Mouse (Mus musculus) olfactory bulb, adult 2 months (tissue): ENCODE data around the gene Ccr4. TPM values are rescaled to one million over a fixed set of nuclear protein-coding genes. Genes with fewer than 3 reads are reported as not detected.

Experiments
- H3K27ac ChIP-seq: fragments of 200-500 bp; 2 replicates; pipeline ENCODE4 v1.5.1; 2012; ENCODE audit warnings: low read depth, low read length; ENCODE audit not compliant: insufficient read depth
- H3K4me1 ChIP-seq: fragments of 200-500 bp; 2 replicates; pipeline ENCODE4 v1.6.1; 2012; ENCODE audit warnings: low read length; ENCODE audit not compliant: control insufficient read depth, insufficient read depth
- H3K4me3 ChIP-seq: fragments of 200-500 bp; 2 replicates; pipeline ENCODE4 v1.5.1; 2012; ENCODE audit warnings: mild to moderate bottlenecking, low read depth, low read length, moderate library complexity; ENCODE audit not compliant: insufficient read depth
- CTCF ChIP-seq: fragments of 200-500 bp; IDR thresholded peaks from 2 replicates; pipeline ENCODE4 v1.5.1; 2012; ENCODE audit warnings: low read depth, mild to moderate bottlenecking, low read length, moderate library complexity; ENCODE audit not compliant: insufficient read depth
- POLR2A ChIP-seq: fragments of 200-500 bp; IDR thresholded peaks from 2 replicates; pipeline ENCODE4 v1.6.1; 2012; ENCODE audit warnings: mild to moderate bottlenecking, low read depth, low read length, moderate library complexity; ENCODE audit not compliant: insufficient read depth
- WGBS: fragments of 180-500 bp; shearing (Covaris S2); methylation state at CpG from one replicate; pipeline ENCODE4 v1.1.7; 2018; 5-methylcytosine and 5-hydroxymethylcytosine counted together
- polyA plus RNA-seq: library from polyadenylated mRNA; stranded (reverse); fragments of >200 nt; gene quantifications from 2 replicates; pipeline ENCODE4 v1.2.4, GENCODE M21; 2012; ENCODE audit warnings: low replicate concordance; ENCODE audit not compliant: missing spikeins, insufficient read depth, insufficient read length

The Ccr4 gene
- polyA plus RNA-seq, 1 experiment = not detected

DNA sequence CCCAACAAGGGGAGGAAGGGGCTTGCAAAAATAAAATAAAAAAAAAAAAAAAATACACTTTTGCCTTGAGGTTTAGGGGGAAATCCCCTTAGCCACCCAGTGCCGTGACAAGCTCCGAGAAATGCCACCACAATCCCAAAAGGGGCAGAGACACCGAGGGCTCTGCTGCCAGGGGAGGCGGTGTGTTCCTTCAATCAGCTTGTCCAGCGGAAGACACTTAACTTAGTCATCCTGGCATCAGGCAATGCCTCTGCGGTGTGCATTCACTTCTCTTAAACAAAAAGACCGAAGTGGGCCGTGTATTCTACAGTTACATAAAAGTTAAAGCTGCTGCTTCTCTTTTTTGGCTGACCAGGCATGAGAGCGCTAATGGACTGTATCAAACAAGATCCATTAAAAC lies 2.7 kb upstream of the Ccr4 start:
- TF ChIP-seq CTCF (no peak), POLR2A (no peak)
- H3K4me1 ChIP-seq = no peaks in the 10 kb centered on the region
- no peak overlapping the region for H3K27ac ChIP-seq
- WGBS = 76% methylated on average over 9 of the region's 9 CpGs
- H3K4me3 ChIP-seq = no peak overlapping the region

DNA sequence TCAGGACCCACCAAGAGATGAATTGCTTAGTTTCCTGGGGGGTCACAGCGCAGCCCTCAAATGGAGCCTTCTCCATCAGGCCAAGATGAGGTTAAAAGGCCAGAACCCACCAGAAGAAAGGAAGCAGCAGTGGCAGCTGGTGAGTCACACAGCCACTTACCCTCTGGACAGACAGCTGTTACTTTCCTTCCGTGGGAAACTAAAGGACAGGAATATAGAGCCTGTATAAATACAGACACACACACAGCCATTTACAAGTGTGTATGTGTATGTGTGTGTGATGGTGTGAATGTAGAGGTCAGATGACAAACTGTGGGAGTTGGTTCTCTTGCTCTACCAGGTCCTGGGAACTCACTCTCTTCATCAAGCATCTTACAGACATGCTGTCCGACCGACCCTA lies 1.8 kb upstream of the Ccr4 start:
- H3K4me3 ChIP-seq = no peak overlapping the region
- H3K4me1 ChIP-seq = no peaks in the 10 kb centered on the region
- H3K27ac ChIP-seq = no peak overlapping the region
- 80% methylated on average over 4 of the region's 4 CpGs for WGBS
- TF ChIP-seq CTCF (no peak), POLR2A (no peak)

DNA sequence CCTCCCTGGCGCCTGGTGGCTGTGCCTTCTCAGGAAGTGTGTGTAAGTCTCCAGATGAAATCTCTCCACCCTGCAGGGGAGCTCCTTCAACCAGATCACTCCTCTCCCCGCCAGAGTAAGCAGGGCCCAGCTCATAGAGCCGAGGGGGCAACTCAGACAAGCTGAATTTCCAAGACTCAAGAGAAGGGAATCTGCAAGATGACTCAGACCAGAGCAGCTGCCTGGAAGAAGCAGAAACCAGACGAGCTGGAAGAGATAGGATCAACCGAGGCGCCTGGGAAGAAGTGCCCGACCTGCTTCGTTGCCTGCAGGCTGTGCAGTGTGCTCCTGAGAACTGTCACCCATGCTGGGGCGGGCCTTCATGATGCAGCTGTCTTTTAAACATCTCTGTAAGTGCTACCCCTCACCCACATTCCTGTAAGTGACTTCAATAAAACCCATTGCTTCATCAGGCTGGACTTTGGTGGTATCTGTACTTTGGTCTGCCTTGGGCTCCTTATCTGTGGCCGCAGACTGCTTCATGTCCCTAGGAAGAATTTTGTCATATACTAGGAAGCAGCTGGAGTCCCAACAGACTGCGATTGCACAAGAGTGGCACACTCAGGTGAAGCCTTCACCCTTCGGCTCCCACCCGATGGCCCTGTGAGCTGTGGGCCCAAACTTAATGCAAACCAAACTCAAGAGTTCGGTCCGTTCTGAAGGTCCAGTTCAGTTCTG lies 1.8 kb downstream of the Ccr4 start:
- TF ChIP-seq POLR2A = no peak
- no peak for TF ChIP-seq CTCF
- no peaks in the 10 kb centered on the region for H3K4me1 ChIP-seq
- 66% methylated on average over 15 of the region's 15 CpGs for WGBS
- no peak overlapping the region for H3K4me3 ChIP-seq
- no peak overlapping the region for H3K27ac ChIP-seq

DNA sequence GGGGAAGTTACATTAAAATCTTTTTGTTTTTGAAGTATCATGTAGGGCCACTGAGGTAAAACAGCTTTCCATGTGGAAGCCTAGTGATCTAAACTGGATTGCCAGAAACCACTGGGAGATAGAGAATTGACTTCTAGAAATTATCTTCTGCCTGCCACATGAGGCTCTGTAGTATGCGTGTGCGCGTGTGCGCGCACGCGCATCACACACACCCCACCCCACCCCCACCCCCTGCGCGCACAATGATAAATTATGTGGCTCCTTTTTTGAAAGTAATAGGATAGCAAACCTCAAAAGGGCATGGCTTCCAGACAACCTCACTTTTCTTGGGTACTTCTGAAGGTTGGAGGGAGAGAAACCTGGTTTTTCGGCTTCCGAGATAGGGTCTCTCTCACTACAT lies 2.8 kb downstream of the Ccr4 start:
- no peak overlapping the region for H3K4me3 ChIP-seq
- H3K4me1 ChIP-seq = no peaks in the 10 kb centered on the region
- H3K27ac ChIP-seq = no peak overlapping the region
- 99% methylated on average over 11 of the region's 11 CpGs for WGBS
- TF ChIP-seq CTCF (no peak), POLR2A (no peak)

DNA sequence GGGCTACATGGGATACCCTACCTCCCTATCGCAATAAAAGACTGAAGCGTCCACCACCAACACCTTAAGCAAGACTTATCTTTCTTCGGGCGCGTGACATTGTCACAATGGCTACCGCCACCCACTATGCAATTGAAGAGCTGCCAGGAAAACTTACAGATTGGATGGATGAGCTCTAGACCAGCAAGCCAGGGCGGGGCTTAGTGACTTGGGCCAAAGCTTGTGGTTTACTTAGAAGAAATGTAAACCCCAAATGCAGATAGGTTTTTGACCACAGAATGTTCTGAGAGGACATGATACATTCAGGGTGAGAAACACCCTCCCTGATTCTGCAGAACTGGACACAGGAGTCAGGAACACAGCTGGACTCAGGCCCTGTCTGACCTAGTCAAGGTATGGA lies 3.6 kb downstream of the Ccr4 start:
- H3K4me3 ChIP-seq = no peak overlapping the region
- TF ChIP-seq POLR2A (no peak), CTCF (no peak)
- WGBS = 96% methylated on average over 7 of the region's 7 CpGs
- H3K4me1 ChIP-seq = no peaks in the 10 kb centered on the region
- no peak overlapping the region for H3K27ac ChIP-seq

DNA sequence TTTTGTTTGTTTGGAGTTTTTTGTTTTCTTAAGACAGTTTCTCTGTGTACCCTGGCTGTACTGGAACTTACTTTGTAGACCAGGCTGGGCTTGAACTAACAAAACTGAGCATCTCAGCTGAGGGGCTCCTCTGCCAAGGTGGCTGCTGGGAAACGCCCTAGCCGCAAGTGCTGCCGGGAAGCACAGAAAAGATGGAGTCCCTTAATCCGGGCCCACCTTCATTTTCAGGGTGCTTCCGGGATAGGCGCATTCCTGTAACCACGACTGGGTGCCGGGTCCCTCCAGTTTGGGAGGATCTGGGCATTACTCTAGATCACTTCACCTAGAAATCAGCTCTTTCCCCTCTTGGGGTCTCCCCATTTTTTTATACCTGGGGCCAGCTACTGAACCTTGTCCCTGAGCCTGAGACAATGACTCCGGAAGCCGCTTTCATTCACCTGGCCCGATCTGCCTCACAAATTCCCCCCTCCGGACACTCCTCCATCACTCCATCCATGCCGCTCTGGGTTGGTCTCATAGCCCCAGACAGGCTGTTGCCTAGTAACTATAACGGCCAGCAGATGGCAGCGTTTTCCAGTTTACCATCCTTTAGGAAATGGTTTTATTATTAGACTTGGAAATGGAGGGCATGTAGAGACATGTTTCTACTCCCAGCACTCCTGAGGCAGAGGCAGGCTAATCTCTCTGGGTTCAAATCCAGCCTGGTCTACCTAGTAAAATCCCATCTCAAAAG lies 4.8 kb downstream of the Ccr4 start:
- TF ChIP-seq CTCF (no peak), POLR2A (no peak)
- no peak overlapping the region for H3K4me3 ChIP-seq
- H3K27ac ChIP-seq = no peak overlapping the region
- WGBS = 27% methylated on average over 15 of the region's 15 CpGs
- no peaks in the 10 kb centered on the region for H3K4me1 ChIP-seq

DNA sequence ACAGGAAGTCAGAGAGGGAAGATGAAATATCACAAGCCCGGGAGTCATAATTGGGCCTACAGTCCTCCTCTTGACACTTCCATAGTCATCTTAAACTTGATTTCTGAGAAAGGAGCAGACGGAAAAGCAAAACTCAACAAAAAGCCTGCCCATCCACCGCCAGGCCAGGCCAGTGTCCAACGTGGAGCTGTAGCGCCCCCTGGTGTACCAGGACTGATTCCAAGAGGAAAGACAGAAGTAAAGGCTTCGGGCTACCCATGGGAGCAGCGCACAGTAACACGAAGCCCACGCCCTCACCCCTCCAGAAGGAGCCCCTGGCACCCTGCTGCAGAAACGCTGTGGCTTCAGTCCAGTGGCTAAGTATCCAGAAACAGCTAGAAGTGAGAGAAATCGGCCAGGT lies 6.5 kb downstream of the Ccr4 start:
- TF ChIP-seq CTCF = peak; percentile 71
- TF ChIP-seq POLR2A = no peak
- Histone ChIP-seq H3K4me1 (no peaks in the 10 kb centered on the region), H3K27ac (no peak overlapping the region), H3K4me3 (no peak overlapping the region)
- 14% methylated on average over 11 of the region's 11 CpGs for WGBS

DNA sequence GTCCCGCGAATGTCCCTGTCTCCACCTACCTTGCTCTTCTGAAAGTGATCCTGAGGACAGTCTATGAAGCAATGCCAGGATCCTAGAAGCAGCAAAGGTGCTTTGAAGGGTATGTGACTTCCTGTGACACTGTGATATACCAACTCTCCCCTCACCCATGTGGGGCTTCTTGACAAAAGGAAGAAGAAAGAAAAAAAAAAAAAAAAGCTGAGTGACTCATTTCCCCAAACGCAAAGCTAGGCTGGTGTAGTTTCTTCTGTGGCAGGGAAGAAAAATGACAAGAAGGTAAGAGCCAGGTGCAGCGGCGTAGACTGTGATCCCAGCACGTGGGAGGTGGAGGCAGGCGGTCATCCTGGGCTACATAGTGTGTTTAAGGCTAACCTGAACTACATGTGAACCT lies 8.2 kb downstream of the Ccr4 start:
- H3K27ac ChIP-seq = no peak overlapping the region
- TF ChIP-seq CTCF (no peak), POLR2A (no peak)
- H3K4me3 ChIP-seq = no peak overlapping the region
- no peaks in the 10 kb centered on the region for H3K4me1 ChIP-seq
- WGBS = 83% methylated on average over 7 of the region's 7 CpGs

DNA sequence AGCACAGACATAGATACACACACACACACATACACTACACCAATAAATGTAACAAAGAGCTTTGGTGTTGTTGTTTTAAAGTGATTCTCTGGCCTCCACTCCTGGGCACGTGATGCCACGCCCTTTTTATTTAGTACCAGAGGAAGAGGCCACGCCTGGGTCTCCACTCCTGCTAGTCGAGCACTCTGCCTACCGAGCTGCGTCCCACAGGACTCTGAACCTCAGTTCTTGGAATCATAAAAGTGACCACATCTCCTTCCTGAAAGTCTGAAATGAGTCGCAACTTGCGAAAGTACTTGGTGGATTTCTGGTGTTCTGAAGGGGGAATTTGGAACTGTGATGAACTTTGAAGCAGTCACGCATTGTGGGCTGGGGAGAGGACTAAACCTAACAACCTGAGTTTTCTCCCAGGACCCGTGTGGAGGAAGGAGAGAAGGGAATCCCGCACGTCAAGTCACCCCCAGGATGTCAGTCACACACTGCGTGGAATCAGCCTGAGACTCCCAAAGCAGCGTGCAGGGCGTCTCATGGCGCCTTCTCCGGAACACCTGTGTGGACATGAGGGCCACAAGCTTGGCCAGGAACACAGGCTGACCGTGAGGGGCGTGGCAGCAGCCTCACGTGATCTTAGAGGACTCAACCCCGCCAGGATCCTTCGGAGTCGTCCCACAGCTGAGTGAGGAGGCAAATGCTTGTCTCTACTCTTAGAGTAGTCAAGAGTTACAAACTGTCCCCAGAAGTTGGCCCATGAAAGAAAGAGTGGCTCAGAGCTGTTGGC lies 17.0 kb downstream of the Ccr4 start:
- H3K27ac ChIP-seq = no peak overlapping the region
- 89% methylated on average over 23 of the region's 23 CpGs for WGBS
- TF ChIP-seq POLR2A (no peak), CTCF (no peak)

More for the DNA sequence above, 17.0 kb downstream of the Ccr4 start:
- Histone ChIP-seq H3K4me3 (no peak overlapping the region), H3K4me1 (no peaks in the 10 kb centered on the region)
